Mouse (Mus musculus): ENCODE measurements at regions not wholly inside any gene's neighbourhood (a gene's known extent, or its start where the extent isn't known, plus 50 kb on each side); places are given as distances from the start of the nearest gene placed in this dataset.

DNA sequence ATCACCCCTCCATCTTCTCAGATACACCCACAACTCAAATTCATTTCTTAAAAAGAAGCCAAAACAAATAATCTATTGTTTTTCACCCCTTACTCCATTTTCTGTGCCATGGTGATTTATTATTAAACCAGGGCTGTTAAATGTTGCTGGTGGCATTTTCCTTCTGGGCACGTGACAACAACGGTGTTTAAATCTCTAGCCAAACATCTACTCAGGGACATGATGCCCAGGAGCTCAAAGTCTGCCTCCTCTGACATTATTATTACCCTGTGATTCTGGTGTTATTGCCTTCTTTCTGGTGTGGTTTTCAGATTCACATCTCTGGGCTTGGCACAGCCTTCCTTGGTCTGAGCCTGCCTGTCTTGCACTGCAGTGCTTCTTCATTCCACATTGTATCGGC lies 253.5 kb upstream of the Camk1g start:
- no peak for TF ChIP-seq POLR2A (IDR thresholded peaks at IDR 0.05; ENCODE audit: insufficient read length, low read depth)
- TF ChIP-seq E2F4 (IDR thresholded peaks at IDR 0.05; ENCODE audit: insufficient read depth) = no peak
- TF ChIP-seq CEBPB (IDR thresholded peaks at IDR 0.05; ENCODE audit: insufficient read depth, poor library complexity, severe bottlenecking) = no peak
- TF ChIP-seq TCF12 (IDR thresholded peaks at IDR 0.05; ENCODE audit: insufficient read depth, poor library complexity, severe bottlenecking) = no peak
- TF ChIP-seq USF1 (IDR thresholded peaks at IDR 0.05; ENCODE audit: low read depth) = no peak
- TF ChIP-seq REST (IDR thresholded peaks at IDR 0.05; ENCODE audit: insufficient read depth, insufficient read length) = no peak
- no peak for TF ChIP-seq TCF3 (IDR thresholded peaks at IDR 0.05; ENCODE audit: insufficient read length, low read depth)
- TF ChIP-seq MAX (IDR thresholded peaks at IDR 0.05; ENCODE audit: low read depth) = no peak
- TF ChIP-seq MYOG (IDR thresholded peaks at IDR 0.05; ENCODE audit: control insufficient read depth in 1 of 3, insufficient read depth in 1 of 3, insufficient read length in 2 of 3, low read depth in 2 of 3) = no peak
- no peak for TF ChIP-seq SRF (IDR thresholded peaks at IDR 0.05; ENCODE audit: control insufficient read depth, insufficient read length, low read depth)
- TF ChIP-seq MYOD1 (IDR thresholded peaks at IDR 0.05; ENCODE audit: control insufficient read depth in 1 of 3, insufficient read length in 2 of 3, low read depth in 2 of 3) = no peak
- TF ChIP-seq POLR2AphosphoS2 (IDR thresholded peaks at IDR 0.05; ENCODE audit: insufficient read length, low read depth) = no peak

Measured in myocyte (in vitro differentiated cells).